Mouse (Mus musculus): ENCODE data around the gene Gm49387. TPM values are rescaled to one million over a fixed set of nuclear protein-coding genes. Genes with fewer than 3 reads are reported as not detected.

The Gm49387 gene
- total and polyA plus RNA-seq, 2 experiments from 2014 or later: not detected

- no peak overlapping the region for H3K27ac ChIP-seq (ENCODE audit: low read depth, low read length)
- H3K9ac ChIP-seq (replicated peaks; ENCODE audit: low read length, poor library complexity, severe bottlenecking): no peak overlapping the region
- ATAC-seq (ENCODE audit: low FRiP score) (no peak), DNase-seq (ENCODE audit: low spot score) (no peak)
- H3K4me2 ChIP-seq (ENCODE audit: low read depth, low read length, poor library complexity, severe bottlenecking): no peak overlapping the region
- 84% methylated on average over 7 of the region's 7 CpGs for WGBS
- H3K36me3 ChIP-seq (ENCODE audit: insufficient read depth, low read length): no peaks in the 10 kb centered on the region
- H3K4me3 ChIP-seq (ENCODE audit: low read depth, low read length): no peak overlapping the region
- no peak for TF ChIP-seq CTCF (IDR thresholded peaks at IDR 0.05)
- H3K27me3 ChIP-seq (ENCODE audit: insufficient read depth, low read length): no peaks in the 10 kb centered on the region
- no peaks in the 10 kb centered on the region for H3K9me3 ChIP-seq (ENCODE audit: low read length)
- no peaks in the 10 kb centered on the region for H3K4me1 ChIP-seq (ENCODE audit: insufficient read depth, low read length)
These were observed 44.3 kb downstream of the Gm49387 start for GRCm38 (mm10) chr14:31596408-31596807.

- no peak for DNase-seq (ENCODE audit: low spot score)
- Histone ChIP-seq H3K27ac (ENCODE audit: low read depth, low read length) (no peak overlapping the region), H3K4me3 (ENCODE audit: low read depth, low read length) (no peak overlapping the region), H3K9ac (replicated peaks; ENCODE audit: low read length, poor library complexity, severe bottlenecking) (no peak overlapping the region), H3K27me3 (ENCODE audit: insufficient read depth, low read length) (no peaks in the 10 kb centered on the region), H3K36me3 (ENCODE audit: insufficient read depth, low read length) (no peaks in the 10 kb centered on the region), H3K4me2 (ENCODE audit: low read depth, low read length, poor library complexity, severe bottlenecking) (no peak overlapping the region), H3K9me3 (ENCODE audit: low read length) (no peaks in the 10 kb centered on the region), H3K4me1 (ENCODE audit: insufficient read depth, low read length) (no peaks in the 10 kb centered on the region)
- WGBS: 78% methylated on average over 3 of the region's 3 CpGs
- no peak for TF ChIP-seq CTCF (IDR thresholded peaks at IDR 0.05)
- ATAC-seq (ENCODE audit: low FRiP score): no peak
These were observed 46.0 kb downstream of the Gm49387 start for GRCm38 (mm10) chr14:31594693-31595092.

GRCm38 (mm10) chr14:31593036-31593435, 47.6 kb downstream of the Gm49387 start:
- no peak for ATAC-seq (ENCODE audit: low FRiP score)
- TF ChIP-seq CTCF (IDR thresholded peaks at IDR 0.05): no peak
- Histone ChIP-seq H3K36me3 (ENCODE audit: insufficient read depth, low read length) (no peaks in the 10 kb centered on the region), H3K9me3 (ENCODE audit: low read length) (no peaks in the 10 kb centered on the region), H3K4me3 (ENCODE audit: low read depth, low read length) (no peak overlapping the region), H3K27ac (ENCODE audit: low read depth, low read length) (no peak overlapping the region), H3K9ac (replicated peaks; ENCODE audit: low read length, poor library complexity, severe bottlenecking) (no peak overlapping the region), H3K4me1 (ENCODE audit: insufficient read depth, low read length) (no peaks in the 10 kb centered on the region), H3K27me3 (ENCODE audit: insufficient read depth, low read length) (no peaks in the 10 kb centered on the region), H3K4me2 (ENCODE audit: low read depth, low read length, poor library complexity, severe bottlenecking) (no peak overlapping the region)
- WGBS: 85% methylated on average over 2 of the region's 2 CpGs
- no peak for DNase-seq (ENCODE audit: low spot score)

- DNase-seq (ENCODE audit: low spot score): no peak
- Histone ChIP-seq H3K4me1 (ENCODE audit: insufficient read depth, low read length) (no peaks in the 10 kb centered on the region), H3K27me3 (ENCODE audit: insufficient read depth, low read length) (no peaks in the 10 kb centered on the region), H3K4me3 (ENCODE audit: low read depth, low read length) (no peak within 1 kb of the TSS), H3K27ac (ENCODE audit: low read depth, low read length) (no peak within 1 kb of the TSS), H3K4me2 (ENCODE audit: low read depth, low read length, poor library complexity, severe bottlenecking) (no peak within 1 kb of the TSS), H3K9me3 (ENCODE audit: low read length) (no peaks in the 10 kb centered on the region), H3K9ac (replicated peaks; ENCODE audit: low read length, poor library complexity, severe bottlenecking) (no peak within 1 kb of the TSS), H3K36me3 (ENCODE audit: insufficient read depth, low read length) (no peaks in the 10 kb centered on the region)
- 91% methylated on average over 3 of the region's 3 CpGs for WGBS
- TF ChIP-seq CTCF (IDR thresholded peaks at IDR 0.05): no peak
- no peak for ATAC-seq (ENCODE audit: low FRiP score)
These were observed 49.4 kb downstream of the Gm49387 start, which contains the start of gene Colq for GRCm38 (mm10) chr14:31591243-31591642. Gene Colq (minus strand): TSS chr14:31591343.

GRCm38 (mm10) chr14:31586451-31586850, 54.2 kb downstream of the Gm49387 start:
- Histone ChIP-seq H3K4me1 (ENCODE audit: insufficient read depth, low read length) (no peaks in the 10 kb centered on the region), H3K27ac (ENCODE audit: low read depth, low read length) (no peak overlapping the region), H3K27me3 (ENCODE audit: insufficient read depth, low read length) (no peaks in the 10 kb centered on the region), H3K9ac (replicated peaks; ENCODE audit: low read length, poor library complexity, severe bottlenecking) (no peak overlapping the region), H3K9me3 (ENCODE audit: low read length) (no peaks in the 10 kb centered on the region), H3K36me3 (ENCODE audit: insufficient read depth, low read length) (no peaks in the 10 kb centered on the region), H3K4me2 (ENCODE audit: low read depth, low read length, poor library complexity, severe bottlenecking) (no peak overlapping the region), H3K4me3 (ENCODE audit: low read depth, low read length) (no peak overlapping the region)
- DNase-seq (ENCODE audit: low spot score) (no peak), ATAC-seq (ENCODE audit: low FRiP score) (no peak)
- 75% methylated on average over 8 of the region's 8 CpGs for WGBS
- no peak for TF ChIP-seq CTCF (IDR thresholded peaks at IDR 0.05)

- no peak for ATAC-seq (ENCODE audit: low FRiP score)
- Histone ChIP-seq H3K9ac (replicated peaks; ENCODE audit: low read length, poor library complexity, severe bottlenecking) (no peak overlapping the region), H3K36me3 (ENCODE audit: insufficient read depth, low read length) (no peaks in the 10 kb centered on the region), H3K4me2 (ENCODE audit: low read depth, low read length, poor library complexity, severe bottlenecking) (no peak overlapping the region), H3K9me3 (ENCODE audit: low read length) (no peaks in the 10 kb centered on the region), H3K27ac (ENCODE audit: low read depth, low read length) (no peak overlapping the region), H3K4me3 (ENCODE audit: low read depth, low read length) (no peak overlapping the region), H3K4me1 (ENCODE audit: insufficient read depth, low read length) (no peaks in the 10 kb centered on the region), H3K27me3 (ENCODE audit: insufficient read depth, low read length) (no peaks in the 10 kb centered on the region)
- 83% methylated on average over 9 of the region's 9 CpGs for WGBS
- TF ChIP-seq CTCF (IDR thresholded peaks at IDR 0.05): no peak
- no peak for DNase-seq (ENCODE audit: low spot score)
These were observed 57.6 kb downstream of the Gm49387 start for GRCm38 (mm10) chr14:31583082-31583481.

All from midbrain, postnatal 0 days (tissue).